Mouse (Mus musculus) forebrain, embryonic 12.5 days (tissue): ENCODE results near the gene Srd5a3. TPM values are rescaled to one million over a fixed set of nuclear protein-coding genes. Genes with fewer than 3 reads are reported as not detected.

Experiments used
- polyA plus RNA-seq: library from polyadenylated mRNA; unstranded; fragments of >200 nt; fragmentation: Nextera tagmentation; extraction: Ambion mirVana; gene quantifications from 2 replicates; pipeline ENCODE4 v1.2.1, GENCODE M21; 2016

The Srd5a3 gene
- polyA plus RNA-seq, 1 experiment from 2014 or later = 15.7 TPM

Other genes starting within 250 kb of the Srd5a3 start
- 24.4 and 25.9 TPM in 2 replicates for gene Kdr, start 161.8 kb upstream of the Srd5a3 start, polyA plus RNA-seq
- gene Tmem165, start 43.6 kb downstream of the Srd5a3 start, polyA plus RNA-seq = 85.3 and 88.6 TPM in 2 replicates
- gene Clock, start 164.5 kb downstream of the Srd5a3 start, polyA plus RNA-seq = 14.5 and 17.3 TPM in 2 replicates
- gene Pdcl2, start 190.9 kb downstream of the Srd5a3 start, polyA plus RNA-seq = not detected in 2 replicates
- gene Nmu, start 223.5 kb downstream of the Srd5a3 start, polyA plus RNA-seq = not detected in 2 replicates